Mouse (Mus musculus) layer of hippocampus, postnatal 10 days (tissue): Measurements from ENCODE around the gene Gdf15. TPM values are rescaled to one million over a fixed set of nuclear protein-coding genes. Genes with fewer than 3 reads are reported as not detected.

ENCODE experiments used
- DNase-seq, 2 experiments: peaks; one replicate each; pipeline ENCODE4 v3.0.0; 2021; ENCODE audit warnings: low spot score in 2 of 2
- total RNA-seq, 2 experiments: library from RNA; stranded (reverse); gene quantifications; 2 replicates each; pipeline ENCODE4 v1.2.3; 2021

The Gdf15 gene
- total RNA-seq, 2 experiments from 2014 or later = not detected

- DNase-seq = no peak
These were observed 25.0 kb upstream of the Gdf15 start for GRCm38 (mm10) chr8:70657214-70657613.

GRCm38 (mm10) chr8:70656193-70656790 is 24.0 kb upstream of the Gdf15 start:
- peak; percentile 30 to 50 for DNase-seq

GRCm38 (mm10) chr8:70655469-70655868 is 23.2 kb upstream of the Gdf15 start:
- no peak for DNase-seq

- DNase-seq = no peak
These were observed 21.9 kb upstream of the Gdf15 start for GRCm38 (mm10) chr8:70654121-70654520.

- DNase-seq = peak; percentile 61 to 64
These were observed 21.0 kb upstream of the Gdf15 start for GRCm38 (mm10) chr8:70653226-70653625.

- DNase-seq = no peak
These were observed 18.1 kb upstream of the Gdf15 start for GRCm38 (mm10) chr8:70650351-70650750.

- peak; percentile 63 to 73 for DNase-seq
These were observed 17.1 kb upstream of the Gdf15 start for GRCm38 (mm10) chr8:70649324-70649723.

GRCm38 (mm10) chr8:70648921-70649320 is 16.7 kb upstream of the Gdf15 start:
- no peak for DNase-seq

GRCm38 (mm10) chr8:70648164-70648442 is 15.8 kb upstream of the Gdf15 start:
- DNase-seq = no peak

GRCm38 (mm10) chr8:70647343-70648163 is 15.3 kb upstream of the Gdf15 start:
- DNase-seq = no peak

GRCm38 (mm10) chr8:70646775-70647174 is 14.5 kb upstream of the Gdf15 start:
- DNase-seq = no peak

- DNase-seq = no peak
These were observed 14.1 kb upstream of the Gdf15 start for GRCm38 (mm10) chr8:70646369-70646768.

- DNase-seq = no peak
These were observed 13.4 kb upstream of the Gdf15 start for GRCm38 (mm10) chr8:70645501-70646224.

GRCm38 (mm10) chr8:70644065-70644464 is 11.8 kb upstream of the Gdf15 start:
- DNase-seq = no peak

- DNase-seq = no peak
These were observed 10.8 kb upstream of the Gdf15 start for GRCm38 (mm10) chr8:70643019-70643418.

GRCm38 (mm10) chr8:70638752-70639151 is 6.5 kb upstream of the Gdf15 start:
- no peak for DNase-seq

- DNase-seq = no peak
These were observed 4.6 kb upstream of the Gdf15 start for GRCm38 (mm10) chr8:70636838-70637237.

- DNase-seq = no peak
These were observed 3.3 kb upstream of the Gdf15 start for GRCm38 (mm10) chr8:70635527-70635926.

- no peak for DNase-seq
These were observed 1.8 kb upstream of the Gdf15 start for GRCm38 (mm10) chr8:70634066-70634465.

GRCm38 (mm10) chr8:70631436-70631835 is 820 bp downstream of the Gdf15 start:
- DNase-seq = no peak

GRCm38 (mm10) chr8:70630532-70631381 is 1.5 kb downstream of the Gdf15 start:
- peak in 1 of 2 experiments; percentile 45 for DNase-seq
